Mouse (Mus musculus) common myeloid progenitor, adult 5-6 weeks (primary cell): ENCODE results near the gene Gja3. TPM values are rescaled to one million over a fixed set of nuclear protein-coding genes. Genes with fewer than 3 reads are reported as not detected.
A peak's percentile ranks its signal among the peaks of the same experiment; 100 is the strongest.

Experiments
- ATAC-seq: replicated peaks from 2 replicates; pipeline ENCODE4 v1.8.0; 2016; ENCODE audit warnings: low read depth, mild to moderate bottlenecking, moderate TSS enrichment, inconsistent platforms; ENCODE audit not compliant: poor library complexity, severe bottlenecking
- total RNA-seq: library from RNA; stranded (forward); fragments of 200-1000, 187-1606 nt; gene quantifications from 2 replicates; pipeline ENCODE4 v1.2.3, GENCODE M21; 2017

Gene Gja3
- total RNA-seq, result not detected in 2 replicates

GRCm38 (mm10) chr14:57057563-57058321 lies at the start of gene Gja3:
Gene Gja3 (minus strand): TSS chr14:57058100.
- ATAC-seq, result 0 out of 2 replicates have a peak, but pooled peaks have one; percentile 11

GRCm38 (mm10) chr14:57107091-57107490 lies 49.2 kb upstream of the Gja3 start:
- ATAC-seq, result no peak

GRCm38 (mm10) chr14:57105721-57106120 lies 47.8 kb upstream of the Gja3 start:
- ATAC-seq, result no peak

GRCm38 (mm10) chr14:57105111-57105510 lies 47.2 kb upstream of the Gja3 start:
- no peak for ATAC-seq

GRCm38 (mm10) chr14:57104106-57105023 lies 46.5 kb upstream of the Gja3 start, which contains the start of gene Gjb2:
Gene Gjb2 (minus strand): TSS chr14:57104702.
- peak; percentile 39 for ATAC-seq

- ATAC-seq, result no peak
These were observed 45.8 kb upstream of the Gja3 start for GRCm38 (mm10) chr14:57103711-57104105.

- no peak for ATAC-seq
These were observed 45.2 kb upstream of the Gja3 start for GRCm38 (mm10) chr14:57103121-57103520.

- ATAC-seq, result no peak
These were observed 43.7 kb upstream of the Gja3 start for GRCm38 (mm10) chr14:57101623-57102022.

GRCm38 (mm10) chr14:57095855-57096254 lies 38.0 kb upstream of the Gja3 start:
- ATAC-seq, result peak; percentile 51; the same call in 1 of the 2 replicates

- peak; percentile 93 for ATAC-seq
These were observed 35.1 kb upstream of the Gja3 start for GRCm38 (mm10) chr14:57093029-57093428.

- no peak for ATAC-seq
These were observed 32.1 kb upstream of the Gja3 start for GRCm38 (mm10) chr14:57090001-57090400.

- ATAC-seq, result no peak
These were observed 31.2 kb upstream of the Gja3 start for GRCm38 (mm10) chr14:57089107-57089506.

GRCm38 (mm10) chr14:57084180-57084668 lies 26.3 kb upstream of the Gja3 start:
- no peak; the same call in 1 of the 2 replicates for ATAC-seq

GRCm38 (mm10) chr14:57082863-57083262 lies 25.0 kb upstream of the Gja3 start:
- ATAC-seq, result no peak

GRCm38 (mm10) chr14:57075537-57075936 lies 17.6 kb upstream of the Gja3 start:
- ATAC-seq, result no peak

GRCm38 (mm10) chr14:57069906-57070305 lies 12.0 kb upstream of the Gja3 start:
- ATAC-seq, result peak; percentile 81

GRCm38 (mm10) chr14:57066053-57066452 lies 8.2 kb upstream of the Gja3 start:
- no peak for ATAC-seq

- peak; percentile 96 for ATAC-seq
These were observed 2.2 kb upstream of the Gja3 start for GRCm38 (mm10) chr14:57060052-57060451.

GRCm38 (mm10) chr14:57057204-57057562 lies 717 bp downstream of the Gja3 start:
- ATAC-seq, result no peak

GRCm38 (mm10) chr14:57052713-57053112 lies 5.2 kb downstream of the Gja3 start:
- no peak for ATAC-seq

GRCm38 (mm10) chr14:57043863-57044262 lies 14.0 kb downstream of the Gja3 start:
- ATAC-seq, result no peak
